Mouse (Mus musculus): Measurements from ENCODE around the gene Dthd1.

- TF ChIP-seq CTCF (IDR thresholded peaks at IDR 0.05; ENCODE audit: borderline replicate concordance, insufficient read depth, low read depth, low read length), result no peak
- TF ChIP-seq POLR2A (IDR thresholded peaks at IDR 0.05; ENCODE audit: borderline replicate concordance, insufficient read depth, low read length), result no peak
Observed at GRCm38 (mm10) chr5:62924616-62925015, 111.0 kb downstream of the Dthd1 start.
